In genomic region chr1:161788339-161788738, GRCm38 (mm10) we compare ENCODE assay signal across 26 mouse cellular contexts. TPM values are rescaled to one million over a fixed set of nuclear protein-coding genes. Genes with fewer than 3 reads are reported as not detected.
DNase-seq lines count a peak whose midpoint lies in the region; ATAC-seq and TF ChIP-seq lines count a peak whose summit lies in the region.
"Had no signal": no experiment of that assay in that cellular context is flagged by ENCODE, and none has a peak within 500 bp of the region (broad histone marks: within the 10 kb centered on the region; RNA-seq: fewer than 3 reads in every experiment).

Fasl (minus strand) TSS chr1:161788495.

- no peak for TF ChIP-seq CTCF in spleen, adult 2 months (IDR thresholded peaks at IDR 0.05; ENCODE audit: extremely low read depth, insufficient read depth, insufficient read length, insufficient replicate concordance)

- H3K27me3 ChIP-seq in spleen, adult 2 months (ENCODE audit: control insufficient read depth, insufficient read depth, low read length): no peaks in the 10 kb centered on the region
- H3K27me3 ChIP-seq: embryonic facial prominence, embryonic 15.5 days; limb, embryonic 12.5 days; liver, embryonic 12.5 days; neural tube, embryonic 12.5 days had no signal

- peak; percentile 95 for ATAC-seq in inflammation-experienced regulatory T-cells, adult 6 months
- ATAC-seq: intestine, postnatal 0 days; liver, embryonic 12.5 days had no signal

- intact Hi-C loops in heart, postnatal 14 days (cut with DNase I): no loop called here

- H3K4me3 ChIP-seq in spleen, adult 2 months (ENCODE audit: extremely low read depth, insufficient read depth, insufficient read length): peak within 1 kb of the TSS; percentile 35; the same call in 1 of the 2 replicates
- H3K4me3 ChIP-seq: embryonic facial prominence, embryonic 15.5 days; limb, embryonic 12.5 days; liver, embryonic 12.5 days; neural tube, embryonic 12.5 days had no signal

- peak; percentile 21 to 51 for DNase-seq in spleen, adult 2 months (ENCODE audit: low read depth in 1 of 2, low spot score in 2 of 2)
- DNase-seq in spleen, postnatal 10 days (ENCODE audit: low spot score in 2 of 2): no peak
- peak; percentile 41 for DNase-seq in thymus, postnatal 0 days (ENCODE audit: low spot score)
- DNase-seq in c-Kit-positive CD71-positive TER-119-positive erythroid progenitor cells, embryonic 14.5 days (ENCODE audit: low spot score): no peak
- no peak for DNase-seq in Muller cell, postnatal 12 days (ENCODE audit: inconsistent ontology term)
- no peak for DNase-seq in gastrocnemius, postnatal 4 days (ENCODE audit: low spot score in 2 of 2)
- DNase-seq in heart, postnatal 14 days: no peak
- DNase-seq: adrenal gland, postnatal 25 days; cerebellum, adult 2 months; cerebellum, postnatal 36 days; gastrocnemius, postnatal 10 days; heart, postnatal 10 days; lung, adult 2 months; lung, postnatal 36 days; right cerebral cortex, postnatal 14 days had no signal

- H3K36me3 ChIP-seq in spleen, adult 2 months (ENCODE audit: control insufficient read depth, insufficient read depth, low read length): no peaks in the 10 kb centered on the region
- H3K36me3 ChIP-seq: embryonic facial prominence, embryonic 15.5 days; limb, embryonic 12.5 days; liver, embryonic 12.5 days; neural tube, embryonic 12.5 days had no signal

- no peak for TF ChIP-seq POLR2A in spleen, adult 2 months (IDR thresholded peaks at IDR 0.05; ENCODE audit: low read depth, low read length)

- H3K4me1 ChIP-seq in spleen, adult 2 months (ENCODE audit: control insufficient read depth, insufficient read depth, insufficient read length): peaks cover 3% of the 10 kb centered on the region; the same call in 1 of the 2 replicates
- H3K4me1 ChIP-seq: embryonic facial prominence, embryonic 15.5 days; limb, embryonic 12.5 days; neural tube, embryonic 12.5 days had no signal

- H3K27ac ChIP-seq in spleen, adult 2 months (ENCODE audit: insufficient read depth, low read length): peak within 1 kb of the TSS; percentile 76
- H3K27ac ChIP-seq: embryonic facial prominence, embryonic 15.5 days; hindbrain, embryonic 14.5 days; kidney, postnatal 0 days; limb, embryonic 12.5 days; liver, embryonic 12.5 days; neural tube, embryonic 12.5 days had no signal

- WGBS in spleen, adult 2 months: 59% methylated on average over 9 of the region's 9 CpGs

RNA-seq across cellular contexts. Expression of gene Fasl, which starts in this region (rescaled TPM):
- polyA plus RNA-seq in spleen, adult 2 months (2012; rRNA removed): 1.1 and 1.2 TPM in 2 replicates
- polyA plus RNA-seq in inflammation-experienced regulatory T-cells, adult 6 months (2017; shearing (Covaris generic)): 10 to 100 TPM; 13.0 to 56.3 (median 19.1) TPM
- 1.1 and 1.4 TPM in 2 replicates for polyA plus RNA-seq in thymus, postnatal 0 days (2015; fragmentation: Nextera tagmentation; extraction: Ambion mirVana)
- not detected for total RNA-seq in gastrocnemius, postnatal 4 days (2021)
- not detected for total RNA-seq in heart, postnatal 14 days (2021)
- total RNA-seq: adrenal gland, postnatal 25 days; gastrocnemius, postnatal 10 days; heart, postnatal 10 days; layer of hippocampus, postnatal 14 days had no signal
- polyA plus RNA-seq: embryonic facial prominence, embryonic 15.5 days; heart, embryonic 11.5 days; hindbrain, embryonic 14.5 days; intestine, postnatal 0 days; kidney, postnatal 0 days; limb, embryonic 12.5 days; liver, embryonic 12.5 days; stomach, embryonic 16.5 days had no signal

Comparison
In these comparisons a context has a peak if more than half of its experiments do, and no peak if none do; other contexts are left out.
1. DNase-seq: peak in spleen, adult 2 months (2 of 2) and thymus, postnatal 0 days (single experiment); none in spleen, postnatal 10 days (0 of 2), c-Kit-positive CD71-positive TER-119-positive erythroid progenitor cells, embryonic 14.5 days (single experiment), Muller cell, postnatal 12 days (single experiment), gastrocnemius, postnatal 4 days (0 of 2) and heart, postnatal 14 days (0 of 2).